Mouse (Mus musculus): ENCODE data around the gene Tnni2. TPM values are rescaled to one million over a fixed set of nuclear protein-coding genes. Genes with fewer than 3 reads are reported as not detected.

Tnni2 gene
- polyA plus RNA-seq, 1 experiment from 2014 or later = not detected

GRCm38 (mm10) chr7:142486751-142487162, 45.1 kb downstream of the Tnni2 start:
- Histone ChIP-seq H3K4me2 (ENCODE audit: low read length) (no peak overlapping the region), H3K4me3 (replicated peaks; ENCODE audit: low read depth, low read length) (no peak overlapping the region), H3K9me3 (ENCODE audit: control insufficient read depth, low read length) (no peaks in the 10 kb centered on the region), H3K27me3 (ENCODE audit: control insufficient read depth, insufficient read depth, low read length) (no peaks in the 10 kb centered on the region), H3K4me1 (ENCODE audit: control insufficient read depth, insufficient read depth, low read length) (peaks cover 9% of the 10 kb centered on the region), H3K27ac (replicated peaks; ENCODE audit: low read depth, low read length) (no peak overlapping the region), H3K9ac (replicated peaks; ENCODE audit: low read length) (no peak overlapping the region), H3K36me3 (ENCODE audit: control insufficient read depth, insufficient read depth, low read length) (no peaks in the 10 kb centered on the region)
- DNase-seq = no peak
- 84% methylated on average over 8 of the region's 8 CpGs for WGBS
- ATAC-seq (ENCODE audit: low FRiP score, low TSS enrichment) = no peak

- Histone ChIP-seq H3K4me3 (replicated peaks; ENCODE audit: low read depth, low read length) (no peak overlapping the region), H3K9ac (replicated peaks; ENCODE audit: low read length) (no peak overlapping the region), H3K27me3 (ENCODE audit: control insufficient read depth, insufficient read depth, low read length) (no peaks in the 10 kb centered on the region), H3K36me3 (ENCODE audit: control insufficient read depth, insufficient read depth, low read length) (no peaks in the 10 kb centered on the region), H3K4me2 (ENCODE audit: low read length) (0 out of 2 replicates have a peak overlapping the region, but pooled peaks have one; percentile 15), H3K27ac (replicated peaks; ENCODE audit: low read depth, low read length) (no peak overlapping the region), H3K9me3 (ENCODE audit: control insufficient read depth, low read length) (no peaks in the 10 kb centered on the region), H3K4me1 (ENCODE audit: control insufficient read depth, insufficient read depth, low read length) (peaks cover 5% of the 10 kb centered on the region; the same call in 1 of the 2 replicates)
- 13% methylated on average over 9 of the region's 9 CpGs for WGBS
- DNase-seq = peak; percentile 84
- ATAC-seq (ENCODE audit: low FRiP score, low TSS enrichment) = peak; percentile 50; the same call in 1 of the 2 replicates
These were observed 45.8 kb downstream of the Tnni2 start for GRCm38 (mm10) chr7:142487341-142487859.

- no peak for ATAC-seq (ENCODE audit: low FRiP score, low TSS enrichment)
- Histone ChIP-seq H3K36me3 (ENCODE audit: control insufficient read depth, insufficient read depth, low read length) (no peaks in the 10 kb centered on the region), H3K4me3 (replicated peaks; ENCODE audit: low read depth, low read length) (no peak overlapping the region), H3K9ac (replicated peaks; ENCODE audit: low read length) (no peak overlapping the region), H3K9me3 (ENCODE audit: control insufficient read depth, low read length) (no peaks in the 10 kb centered on the region), H3K4me2 (ENCODE audit: low read length) (no peak overlapping the region), H3K27ac (replicated peaks; ENCODE audit: low read depth, low read length) (no peak overlapping the region), H3K27me3 (ENCODE audit: control insufficient read depth, insufficient read depth, low read length) (no peaks in the 10 kb centered on the region), H3K4me1 (ENCODE audit: control insufficient read depth, insufficient read depth, low read length) (peaks cover 5% of the 10 kb centered on the region; the same call in 1 of the 2 replicates)
- 81% methylated on average over 3 of the region's 3 CpGs for WGBS
- no peak for DNase-seq
These were observed 46.4 kb downstream of the Tnni2 start for GRCm38 (mm10) chr7:142488053-142488452.

- no peak overlapping the region for H3K9ac ChIP-seq (replicated peaks; ENCODE audit: low read length)
- H3K9me3 ChIP-seq (ENCODE audit: control insufficient read depth, low read length) = no peaks in the 10 kb centered on the region
- no peak overlapping the region for H3K4me2 ChIP-seq (ENCODE audit: low read length)
- no peaks in the 10 kb centered on the region for H3K36me3 ChIP-seq (ENCODE audit: control insufficient read depth, insufficient read depth, low read length)
- H3K27ac ChIP-seq (replicated peaks; ENCODE audit: low read depth, low read length) = no peak overlapping the region
- no peak for DNase-seq
- no peak for ATAC-seq (ENCODE audit: low FRiP score, low TSS enrichment)
- H3K4me1 ChIP-seq (ENCODE audit: control insufficient read depth, insufficient read depth, low read length) = no peaks in the 10 kb centered on the region
- no peaks in the 10 kb centered on the region for H3K27me3 ChIP-seq (ENCODE audit: control insufficient read depth, insufficient read depth, low read length)
- H3K4me3 ChIP-seq (replicated peaks; ENCODE audit: low read depth, low read length) = no peak overlapping the region
- 90% methylated on average over 8 of the region's 8 CpGs for WGBS
These were observed 51.9 kb downstream of the Tnni2 start for GRCm38 (mm10) chr7:142493535-142493934.

Other genes starting within 250 kb of the Tnni2 start
- gene Krtap5-3, start 240.4 kb upstream of the Tnni2 start, polyA plus RNA-seq (2014; fragmentation: Nextera tagmentation; extraction: Ambion mirVana) = not detected in 2 replicates
- not detected in 2 replicates for gene Gm7579, start 229.9 kb upstream of the Tnni2 start, polyA plus RNA-seq (2014; fragmentation: Nextera tagmentation; extraction: Ambion mirVana)
- gene Krtap5-5, start 211.8 kb upstream of the Tnni2 start, polyA plus RNA-seq (2014; fragmentation: Nextera tagmentation; extraction: Ambion mirVana) = not detected in 2 replicates
- gene Gm40460, start 200.7 kb upstream of the Tnni2 start, polyA plus RNA-seq (2014; fragmentation: Nextera tagmentation; extraction: Ambion mirVana) = not detected in 2 replicates
- gene Gm2431, start 183.5 kb upstream of the Tnni2 start, polyA plus RNA-seq (2014; fragmentation: Nextera tagmentation; extraction: Ambion mirVana) = not detected in 2 replicates
- gene Gm4559, start 167.4 kb upstream of the Tnni2 start, polyA plus RNA-seq (2014; fragmentation: Nextera tagmentation; extraction: Ambion mirVana) = not detected in 2 replicates
- gene Krtap5-1, start 144.7 kb upstream of the Tnni2 start, polyA plus RNA-seq (2014; fragmentation: Nextera tagmentation; extraction: Ambion mirVana) = not detected in 2 replicates
- gene Krtap5-4, start 138.3 kb upstream of the Tnni2 start, polyA plus RNA-seq (2014; fragmentation: Nextera tagmentation; extraction: Ambion mirVana) = not detected in 2 replicates
- 3.9 and 6.1 TPM in 2 replicates for gene Ifitm10, start 68.1 kb upstream of the Tnni2 start, polyA plus RNA-seq (2014; fragmentation: Nextera tagmentation; extraction: Ambion mirVana)
- 1.8 TPM in 1 of 2 replicates, not detected in the other for gene Gm49369, start 59.1 kb upstream of the Tnni2 start, polyA plus RNA-seq (2014; fragmentation: Nextera tagmentation; extraction: Ambion mirVana)
- 208 and 229 TPM in 2 replicates for gene Ctsd, start 53.8 kb upstream of the Tnni2 start, polyA plus RNA-seq (2014; fragmentation: Nextera tagmentation; extraction: Ambion mirVana)
- not detected in 2 replicates for gene Syt8, start 7.0 kb upstream of the Tnni2 start, polyA plus RNA-seq (2014; fragmentation: Nextera tagmentation; extraction: Ambion mirVana)
- 2.7 and 8.0 TPM in 2 replicates for gene Lsp1, start 19.0 kb downstream of the Tnni2 start, polyA plus RNA-seq (2014; fragmentation: Nextera tagmentation; extraction: Ambion mirVana)
- gene Tnnt3, start 57.0 kb downstream of the Tnni2 start, polyA plus RNA-seq (2014; fragmentation: Nextera tagmentation; extraction: Ambion mirVana) = 1.1 TPM in 1 of 2 replicates, not detected in the other
- 11.9 and 23.9 TPM in 2 replicates for gene Mrpl23, start 90.9 kb downstream of the Tnni2 start, polyA plus RNA-seq (2014; fragmentation: Nextera tagmentation; extraction: Ambion mirVana)
- 19.1 and 102 TPM in 2 replicates for gene Igf2, start 225.0 kb downstream of the Tnni2 start, polyA plus RNA-seq (2014; fragmentation: Nextera tagmentation; extraction: Ambion mirVana)
- 0.04 TPM in 1 of 2 replicates, not detected in the other for gene Gm49394, start 228.1 kb downstream of the Tnni2 start, polyA plus RNA-seq (2014; fragmentation: Nextera tagmentation; extraction: Ambion mirVana)

Data from midbrain, embryonic 14.5 days (tissue).